Mouse (Mus musculus) small intestine, adult 10 weeks (tissue): ENCODE data around the gene Aanat. TPM values are rescaled to one million over a fixed set of nuclear protein-coding genes. Genes with fewer than 3 reads are reported as not detected.

Experiments used
- polyA plus RNA-seq: library from polyadenylated mRNA; stranded (reverse); fragments of 350-450 nt; fragmentation: Illumina TruSeq; extraction: RNeasy Lipid Tissue Mini Kit (QIAGEN cat#74804); gene quantifications from one replicate; pipeline ENCODE4 v1.2.3, GENCODE M21; 2014; ENCODE audit warnings: low replicate concordance

Gene Aanat
- not detected for polyA plus RNA-seq

GRCm38 (mm10) chr11:116586310-116586709, at the start of gene Aanat:
Aanat (plus strand) TSS chr11:116586432.

GRCm38 (mm10) chr11:116581376-116581814, 4.8 kb upstream of the Aanat start, which contains the start of gene Ube2o:
Ube2o (minus strand) TSS chr11:116581447.

DNA sequence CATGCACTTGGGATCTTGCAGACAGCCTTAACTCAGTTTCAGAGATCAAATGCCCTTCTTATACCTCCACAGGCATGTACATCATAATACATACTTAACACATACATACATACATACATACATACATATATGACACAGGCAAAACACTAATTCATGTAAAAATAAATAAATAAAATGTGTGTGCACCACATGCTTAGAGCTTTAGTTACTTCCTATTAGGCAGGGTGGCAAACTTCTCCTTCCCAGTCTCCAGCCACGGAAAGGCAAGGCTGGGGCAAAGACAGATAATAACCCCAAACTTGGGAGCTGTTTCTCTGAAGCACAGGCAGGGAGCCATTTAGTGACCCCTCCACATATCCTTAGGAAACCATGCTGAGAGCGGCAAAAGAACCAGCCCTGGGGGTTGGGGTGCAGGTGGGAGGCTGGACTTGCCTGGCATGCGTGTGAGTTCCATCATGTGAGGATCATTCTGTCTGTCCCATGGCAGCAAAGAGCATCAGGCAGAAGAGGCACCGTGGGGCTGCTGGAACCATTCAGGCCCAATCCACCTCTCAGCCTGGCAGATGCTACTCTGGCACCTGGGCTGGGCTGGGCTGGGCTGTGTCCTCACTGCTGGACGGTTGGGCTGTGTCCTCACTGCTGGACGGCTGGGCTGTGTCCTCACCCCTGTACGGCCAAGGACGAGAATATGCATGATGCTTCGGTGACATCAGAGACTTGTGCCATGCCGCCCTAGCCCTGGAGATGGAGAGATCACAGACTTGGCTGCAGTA, 40.3 kb downstream of the Aanat start, which contains the start of gene Rhbdf2:
Gene Rhbdf2, minus strand, starts transcription at position 721 of the 773 bp plus-strand sequence.

Other genes with a start within 250 kb of the Aanat start
- gene Rnf157, start 173.4 kb upstream of the Aanat start, polyA plus RNA-seq: 0.26 TPM
- 7.6 TPM for gene Ubald2, start 152.3 kb upstream of the Aanat start, polyA plus RNA-seq
- gene Qrich2, start 120.2 kb upstream of the Aanat start, polyA plus RNA-seq: not detected
- 84.6 TPM for gene Prpsap1, start 92.2 kb upstream of the Aanat start, polyA plus RNA-seq
- gene Sphk1, start 55.5 kb upstream of the Aanat start, polyA plus RNA-seq: 0.85 TPM
- 0.78 TPM for gene Ube2o, start 5.0 kb upstream of the Aanat start, polyA plus RNA-seq
- gene Rhbdf2, start 40.6 kb downstream of the Aanat start, polyA plus RNA-seq: not detected
- gene Prcd, start 67.1 kb downstream of the Aanat start, polyA plus RNA-seq: not detected
- 0.22 TPM for gene Cygb, start 67.9 kb downstream of the Aanat start, polyA plus RNA-seq
- not detected for gene St6galnac1, start 189.1 kb downstream of the Aanat start, polyA plus RNA-seq
- 5.2 TPM for gene Mxra7, start 241.6 kb downstream of the Aanat start, polyA plus RNA-seq